Mouse (Mus musculus): ENCODE results near the gene Snx5.

Snx5 gene

DNA sequence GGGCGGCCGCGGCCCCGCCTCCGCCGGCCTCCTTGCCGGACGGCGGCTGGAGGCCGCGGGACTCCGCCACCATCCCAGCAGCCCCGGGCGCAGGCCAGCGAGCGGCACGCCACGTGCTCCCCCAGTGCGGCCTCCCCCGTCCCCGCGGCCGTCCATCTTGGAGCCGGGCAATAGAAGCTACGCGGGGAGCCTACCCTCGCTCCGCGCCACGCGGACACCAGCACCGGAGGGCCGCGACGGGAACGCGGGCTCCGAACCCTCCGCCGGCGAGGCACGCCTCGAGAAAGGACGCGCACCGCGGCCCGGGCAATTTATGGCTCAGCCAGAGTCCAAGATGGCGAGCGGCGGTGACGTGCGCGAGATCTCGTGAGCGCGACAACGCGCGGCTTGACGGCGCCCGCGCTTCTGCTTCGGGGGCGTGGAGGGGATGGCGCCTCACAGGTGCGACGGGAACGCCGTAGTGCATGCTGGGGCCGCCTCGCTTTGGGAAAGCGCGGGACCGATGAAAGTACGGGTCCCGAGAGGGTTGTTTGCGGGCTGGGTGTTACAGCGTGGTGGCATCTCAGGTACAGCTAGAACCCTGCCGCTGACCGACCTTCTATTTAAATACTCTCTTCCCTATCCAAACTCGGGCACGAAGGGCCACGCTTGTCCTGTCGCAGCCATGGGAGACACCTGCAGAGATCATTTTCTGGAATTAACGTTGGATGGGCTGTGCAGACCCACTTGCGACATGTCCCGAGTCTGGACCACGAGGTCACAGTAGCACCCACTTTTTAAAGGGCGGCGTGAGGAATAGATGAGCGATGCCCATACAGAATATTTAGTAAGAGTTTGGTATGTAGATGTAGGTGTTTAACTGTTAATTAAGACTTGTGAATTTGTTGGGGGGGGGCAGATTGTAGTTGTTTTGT, at the start of gene Snx5, which contains the start of gene Mgme1:
Gene Snx5, minus strand, starts transcription at position 400 of the 914 bp plus-strand sequence.
Gene Mgme1, plus strand, starts transcription at position 157 of the 914 bp plus-strand sequence.
- peak; percentile 96 for DNase-seq

DNA sequence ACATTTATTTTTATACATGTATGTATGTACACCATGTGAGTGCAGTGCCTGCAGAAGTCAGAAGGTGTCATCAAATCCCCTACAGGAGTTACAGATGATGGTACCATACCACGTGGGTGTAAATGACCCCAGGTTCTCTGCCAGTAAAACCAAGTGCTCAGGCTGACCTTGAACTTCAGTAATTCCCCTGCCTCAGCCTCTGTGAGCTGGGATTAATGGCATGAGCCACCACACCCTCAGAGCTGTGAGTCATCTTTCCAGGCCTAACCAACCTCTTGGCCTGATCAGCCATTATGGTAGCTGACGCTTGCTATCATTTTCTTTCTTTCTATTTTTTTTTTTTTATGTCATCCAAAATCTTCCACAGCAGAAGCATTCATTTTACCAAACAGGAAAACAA, 40.7 kb upstream of the Snx5 start:
- DNase-seq: no peak

DNA sequence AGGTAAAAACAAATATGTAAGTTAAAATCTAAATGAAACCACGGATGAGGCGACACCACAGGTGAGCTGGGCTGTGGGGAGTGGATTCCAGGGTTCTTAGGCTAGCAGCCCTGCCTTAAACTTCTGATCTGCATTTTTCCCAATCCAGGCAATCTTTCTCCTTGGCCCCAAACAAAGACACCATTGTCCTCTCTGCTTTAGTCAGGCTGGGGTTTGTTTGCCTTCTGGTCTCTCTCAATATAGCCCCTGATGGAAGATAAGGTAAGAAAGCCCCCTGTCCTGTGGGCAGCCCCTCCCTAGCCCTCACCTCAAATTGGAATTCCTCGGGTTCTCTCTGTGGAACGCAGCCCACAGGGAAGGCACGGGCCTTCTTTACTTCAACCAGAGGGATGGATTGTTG, 39.6 kb upstream of the Snx5 start:
- DNase-seq: no peak

DNA sequence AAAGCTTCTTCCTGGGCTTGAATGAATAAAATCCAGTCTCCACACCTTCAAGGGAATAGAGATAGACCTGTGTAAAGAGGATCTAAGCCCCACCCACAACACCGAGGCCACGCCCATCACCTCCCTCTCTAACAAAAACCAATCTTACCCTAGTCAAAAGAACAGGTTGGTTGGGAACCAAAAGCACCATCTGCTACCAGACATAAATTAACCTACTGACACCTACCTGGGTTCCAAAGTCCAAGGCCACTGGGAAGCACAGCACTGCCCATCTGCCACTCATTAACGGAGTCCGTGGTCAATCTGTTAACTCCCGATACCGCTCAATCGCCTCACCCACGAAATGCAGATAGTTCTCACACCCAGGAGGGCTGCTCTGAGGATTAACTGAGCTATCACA, 37.9 kb upstream of the Snx5 start:
- DNase-seq: peak; percentile 58

DNA sequence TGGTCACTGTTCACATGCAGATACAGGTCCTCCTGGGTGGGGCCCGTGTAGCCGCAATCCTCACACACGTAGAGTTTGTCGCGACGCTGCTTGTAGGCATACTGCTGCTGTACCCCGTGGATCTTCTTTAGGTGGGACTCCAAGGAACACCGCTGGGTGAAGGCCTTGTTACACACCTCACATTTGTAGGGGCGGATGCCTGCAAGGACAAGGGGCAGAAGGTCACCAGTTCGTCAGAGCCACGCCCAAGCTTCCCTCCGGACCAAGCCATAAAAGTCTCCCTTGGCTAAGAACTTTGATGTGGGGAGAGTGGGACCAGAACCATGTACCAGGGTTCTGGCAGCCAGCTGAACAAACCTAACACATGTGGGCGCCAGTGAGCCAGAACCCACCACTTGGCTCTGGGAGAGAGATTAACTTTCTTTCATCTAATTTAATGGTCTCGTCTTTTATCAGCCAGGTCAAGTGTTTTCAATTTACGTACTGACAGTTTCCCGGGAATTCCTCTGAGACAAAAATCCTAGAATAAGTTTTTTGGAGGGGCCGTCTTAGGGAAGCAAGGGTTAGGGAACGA, 35.1 kb upstream of the Snx5 start:
- peak; percentile 32 for DNase-seq

DNA sequence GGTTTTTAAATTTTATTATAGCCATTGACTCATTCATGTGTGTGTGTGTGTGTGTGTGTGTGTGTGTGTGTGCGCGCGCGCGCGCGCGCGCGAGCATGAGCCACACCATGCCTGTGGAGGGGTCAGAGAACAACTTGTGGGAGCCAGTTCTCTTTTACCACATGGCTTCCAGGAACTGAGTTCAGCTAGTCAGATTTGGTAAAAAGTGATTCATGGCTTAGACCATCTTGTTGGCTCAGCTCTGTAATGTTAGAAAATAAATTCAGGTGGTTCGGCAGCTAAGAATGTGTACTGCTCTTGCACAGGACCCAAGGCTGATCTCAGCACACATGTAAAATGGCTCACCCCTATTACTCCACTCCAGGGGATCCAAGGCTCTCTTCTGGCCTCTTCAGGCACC, 30.4 kb upstream of the Snx5 start:
- DNase-seq: no peak

DNA sequence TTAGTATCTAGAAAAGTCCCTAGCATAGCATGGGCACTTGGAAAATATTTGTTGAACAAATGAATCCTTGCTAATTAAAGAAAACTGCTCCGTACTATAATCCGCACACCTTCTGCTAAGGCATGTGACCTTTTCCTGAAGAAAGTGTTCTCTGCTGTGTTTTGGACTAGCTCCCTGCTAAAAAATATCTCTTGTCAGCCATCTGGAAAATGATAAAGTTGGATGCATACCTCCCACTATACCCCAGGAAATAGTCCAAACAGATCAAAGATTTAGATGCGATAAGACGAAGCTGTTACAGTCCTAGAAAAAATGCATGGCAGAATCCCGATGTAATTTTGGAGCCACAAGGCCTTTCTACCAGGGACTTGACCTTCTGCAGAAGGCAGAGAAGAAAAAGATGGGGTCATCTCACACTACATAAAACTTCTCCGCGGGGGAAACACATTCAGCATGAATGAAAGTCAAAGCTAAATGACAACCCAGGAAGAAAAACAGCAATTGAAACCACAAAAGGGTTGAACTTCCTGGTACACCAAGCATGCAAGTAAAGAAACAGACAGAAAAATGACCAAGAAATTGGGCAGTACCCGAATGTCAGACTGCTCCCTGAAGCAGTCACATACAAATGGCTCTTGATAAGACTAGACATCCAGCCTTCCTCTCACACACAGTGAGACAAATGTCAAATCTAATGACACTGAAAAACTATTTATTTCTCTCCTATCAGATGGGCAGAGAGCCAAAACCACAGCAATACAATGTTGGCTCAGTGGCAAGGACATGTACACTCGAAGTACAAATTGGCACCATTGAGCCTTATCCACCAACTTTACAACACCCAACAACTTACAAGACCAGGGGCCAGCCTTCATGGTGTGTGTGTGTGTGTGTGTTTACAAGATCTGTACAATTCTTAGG, 29.3 kb upstream of the Snx5 start:
- no peak for DNase-seq

DNA sequence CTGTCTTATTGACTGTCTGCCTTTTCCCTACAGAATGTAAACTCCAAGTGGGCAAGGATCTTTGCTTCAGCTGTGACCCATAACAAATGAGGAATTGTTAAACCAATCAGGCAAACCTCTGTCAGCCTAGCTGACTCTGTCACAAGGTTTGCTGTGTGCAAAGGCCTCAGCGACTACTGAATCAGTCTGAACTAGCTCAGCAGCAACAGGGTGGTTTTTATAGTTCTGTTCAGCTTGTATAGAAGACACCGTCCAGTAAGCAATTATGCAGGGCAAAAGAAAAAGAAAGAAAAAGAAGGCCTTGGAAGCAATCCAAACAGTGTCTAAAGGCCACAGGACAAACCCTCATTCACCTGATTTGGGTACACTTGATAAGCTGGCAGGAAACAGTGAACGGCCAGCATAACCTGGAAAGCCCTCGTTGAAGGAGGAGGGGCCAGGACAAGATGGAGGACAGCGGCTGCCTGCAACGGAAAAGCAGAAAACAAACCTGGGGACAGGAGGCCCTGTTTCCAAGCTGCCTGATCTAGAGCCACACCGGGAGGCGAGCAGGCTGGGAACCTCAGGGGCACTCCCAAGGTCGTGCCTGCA, 24.5 kb upstream of the Snx5 start:
- DNase-seq: no peak

DNA sequence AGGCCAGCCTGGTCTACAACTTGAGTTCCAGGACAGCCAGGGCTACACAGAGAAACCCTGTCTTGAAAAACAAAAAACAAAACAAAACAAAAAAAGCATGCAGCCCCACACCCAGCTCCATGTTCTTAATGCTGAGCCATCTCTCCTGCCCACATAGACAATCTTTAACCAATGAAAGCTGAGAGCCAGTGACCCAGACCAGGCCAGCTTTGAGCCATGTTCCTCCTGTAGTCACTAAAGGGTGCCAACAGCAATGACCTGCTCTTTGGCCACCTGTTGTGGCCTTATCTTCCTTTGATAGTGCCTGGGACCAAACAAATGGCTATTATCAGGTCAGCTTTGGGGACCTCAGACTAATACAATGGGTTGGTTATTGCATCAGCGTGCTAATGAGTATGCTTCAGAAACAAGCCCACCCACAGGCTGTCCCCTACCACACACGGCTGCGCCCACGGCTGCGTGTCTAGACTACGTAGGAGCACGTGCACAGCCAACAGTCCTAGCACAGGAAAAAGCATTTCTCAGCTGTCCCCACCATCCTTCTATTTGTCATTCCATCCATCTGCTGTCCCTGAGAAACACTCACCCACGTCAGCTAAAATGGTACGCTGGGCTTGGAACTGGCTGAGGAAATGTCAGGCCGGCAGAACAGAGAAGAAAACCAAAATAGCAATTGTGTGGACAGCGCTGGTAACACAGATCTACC, 21.0 kb upstream of the Snx5 start:
- DNase-seq: no peak

DNA sequence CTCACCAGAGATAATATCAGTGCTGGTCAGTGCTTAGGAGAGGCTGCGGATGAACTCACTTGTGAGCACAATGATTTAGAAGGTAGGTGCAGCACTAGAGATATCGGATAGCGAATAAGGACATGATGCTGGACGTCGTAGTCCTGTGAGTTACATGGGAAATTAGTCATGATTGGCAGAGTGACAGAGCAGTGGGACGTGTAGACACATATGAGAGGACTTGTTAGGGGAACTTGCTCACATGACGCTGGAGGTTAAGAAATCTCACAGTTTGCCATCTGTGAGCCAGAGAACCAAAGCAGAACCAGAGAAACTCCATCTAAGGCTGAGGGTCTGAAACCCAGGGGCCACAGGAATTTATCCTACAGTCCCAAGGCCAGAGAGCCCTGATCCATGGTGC, 19.6 kb upstream of the Snx5 start:
- no peak for DNase-seq

DNA sequence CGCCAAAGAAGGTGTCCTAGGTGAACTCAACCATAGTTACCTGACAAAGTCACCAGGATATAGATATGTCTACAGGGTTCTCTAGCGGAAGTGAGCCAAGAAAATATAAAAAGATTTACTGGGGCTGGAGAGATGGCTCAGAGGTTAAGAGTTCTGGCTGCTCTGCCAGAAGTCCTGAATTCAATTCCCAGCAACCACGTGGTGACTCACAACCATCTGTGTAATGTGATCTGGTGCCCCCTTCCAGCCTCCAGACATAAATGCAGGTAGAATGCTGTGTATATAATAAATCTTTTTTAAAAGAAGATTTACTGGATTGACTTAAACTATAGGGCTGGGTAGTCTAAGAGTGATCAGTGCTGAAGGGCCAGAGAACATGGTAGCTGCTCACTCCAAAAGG, 10.7 kb upstream of the Snx5 start:
- no peak for DNase-seq

DNA sequence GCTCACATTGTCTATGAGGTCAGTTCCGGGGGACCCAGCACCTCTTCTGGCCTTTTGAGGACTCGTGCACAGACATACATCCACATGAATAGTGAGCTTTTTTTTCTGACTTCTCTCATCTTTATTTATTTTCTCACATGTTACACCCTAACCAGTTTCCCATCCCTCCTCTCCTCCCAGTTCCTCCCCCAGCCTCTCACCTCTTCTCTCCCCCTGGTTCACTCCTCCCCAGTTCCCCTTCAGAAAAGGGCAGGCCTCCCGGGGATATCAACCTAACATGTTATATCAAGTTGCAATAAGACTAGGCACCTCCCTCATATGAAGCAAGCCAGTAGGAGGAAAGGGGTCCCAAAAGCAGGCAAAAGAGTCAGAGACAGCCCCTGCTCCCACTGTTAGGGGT, 9.9 kb upstream of the Snx5 start:
- no peak for DNase-seq

DNA sequence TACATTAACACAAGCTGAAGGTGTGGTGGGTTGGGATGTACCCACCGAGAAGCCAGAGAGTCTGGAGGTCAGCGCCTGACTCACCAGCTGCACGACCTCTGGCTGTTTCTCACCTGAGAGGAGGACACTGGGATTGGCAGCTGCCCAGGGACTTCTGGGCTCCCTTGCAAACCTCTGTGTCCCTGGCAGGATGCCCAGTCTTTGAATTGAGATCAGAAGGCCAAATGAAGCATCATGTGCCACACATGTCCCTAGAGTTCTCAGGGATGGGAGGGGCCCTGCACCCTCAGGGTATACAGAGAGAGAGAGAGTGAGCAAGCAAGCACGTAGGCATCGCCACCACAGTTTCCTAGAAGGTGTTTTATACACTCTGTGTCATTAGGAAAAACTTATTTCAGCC, 9.0 kb upstream of the Snx5 start:
- peak; percentile 87 for DNase-seq

DNA sequence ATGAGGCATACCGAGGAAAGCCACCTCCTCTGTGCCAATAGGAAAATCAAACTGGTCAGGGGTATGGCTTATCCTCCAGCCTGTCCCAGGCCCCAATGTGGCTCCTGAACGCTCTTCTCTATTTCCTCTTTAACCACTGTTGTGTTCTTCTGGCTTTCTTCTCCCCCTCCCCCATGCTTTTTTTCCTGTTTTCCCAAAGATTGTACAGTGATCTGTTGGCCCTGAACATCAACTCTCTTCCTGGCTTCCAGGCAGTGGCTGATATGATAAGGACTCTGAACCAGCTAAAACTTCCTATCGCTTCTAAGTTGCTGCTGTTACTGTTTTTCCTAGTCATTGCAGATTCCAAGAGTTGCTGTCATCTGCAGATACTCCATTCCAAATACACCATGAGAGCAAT, 6.2 kb upstream of the Snx5 start:
- no peak for DNase-seq

DNA sequence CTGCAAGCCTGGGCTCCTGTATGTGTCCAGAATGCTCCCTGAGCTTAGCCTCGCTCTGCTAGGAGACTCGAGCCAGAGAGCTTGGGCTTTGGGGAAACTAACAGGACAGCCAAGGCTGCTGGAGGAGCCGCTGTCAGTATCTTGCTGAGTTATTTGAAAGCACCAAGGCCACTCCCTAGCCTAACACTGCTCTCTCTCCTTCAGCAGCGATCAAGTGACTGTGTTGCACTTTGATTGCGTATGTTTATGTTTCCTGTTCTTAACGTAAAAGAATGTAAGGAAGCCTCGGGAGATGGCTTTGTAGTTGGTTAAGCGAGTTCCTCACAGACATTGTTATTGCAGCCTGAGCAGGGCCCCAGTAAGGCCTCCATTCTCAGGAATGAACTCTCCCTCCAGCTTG, 4.0 kb upstream of the Snx5 start:
- no peak for DNase-seq

DNA sequence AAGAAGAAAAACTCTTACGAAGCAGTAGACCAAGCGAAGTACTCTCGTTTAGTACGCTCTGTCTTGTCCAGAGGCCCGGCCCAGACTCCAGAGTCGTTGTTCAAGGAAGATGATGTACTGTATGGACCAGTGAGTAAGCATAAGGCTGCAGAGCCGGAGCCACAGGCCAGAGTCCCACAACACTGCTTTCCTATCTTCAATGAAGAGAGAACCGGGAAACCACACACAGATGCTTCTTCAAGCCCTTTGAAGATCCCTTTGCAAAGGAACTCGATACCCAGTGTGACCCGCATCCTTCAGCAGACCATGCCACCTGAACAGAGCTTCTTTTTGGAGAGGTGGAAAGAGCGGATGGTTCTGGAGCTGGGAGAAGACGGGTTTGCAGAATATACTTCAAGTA, 1.4 kb upstream of the Snx5 start:
- DNase-seq: no peak

DNA sequence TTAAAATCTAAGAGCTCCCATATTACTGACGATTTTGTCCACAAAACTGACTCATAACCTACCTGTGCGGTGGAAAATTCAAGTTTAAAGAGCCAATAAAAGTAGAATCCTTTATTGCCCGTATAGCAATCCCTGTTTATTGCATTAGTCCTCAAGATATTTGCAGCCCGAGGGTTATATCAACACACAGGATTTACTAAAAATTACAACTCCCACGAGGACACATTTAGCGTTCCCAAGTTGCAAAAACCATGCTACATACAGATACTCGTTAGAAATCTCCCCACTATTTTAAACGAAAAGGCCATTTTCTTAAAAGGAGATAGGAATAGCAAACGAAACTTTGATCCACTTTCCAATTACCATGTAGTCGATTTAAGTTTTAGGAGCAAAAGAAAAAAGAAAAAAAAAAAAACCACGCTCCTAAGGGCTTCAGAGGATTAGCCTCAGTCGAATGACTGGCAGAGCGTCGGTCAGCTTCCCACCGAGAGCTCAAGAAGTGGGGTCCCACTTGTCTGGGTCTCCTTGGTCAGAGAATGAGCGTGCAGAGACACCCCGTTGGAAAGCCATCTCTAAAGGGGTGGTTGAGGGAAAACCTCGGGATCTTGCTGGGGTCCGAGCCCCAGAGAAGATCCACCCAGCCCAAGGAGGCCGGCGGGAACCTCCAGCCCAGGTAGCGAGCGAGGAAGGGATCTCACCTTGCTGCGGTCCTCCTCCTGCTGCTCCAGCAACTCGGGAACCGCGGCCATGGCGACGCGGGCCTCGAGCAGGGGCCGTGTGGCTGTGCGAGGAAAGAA, 829 bp downstream of the Snx5 start:
- DNase-seq: no peak

DNA sequence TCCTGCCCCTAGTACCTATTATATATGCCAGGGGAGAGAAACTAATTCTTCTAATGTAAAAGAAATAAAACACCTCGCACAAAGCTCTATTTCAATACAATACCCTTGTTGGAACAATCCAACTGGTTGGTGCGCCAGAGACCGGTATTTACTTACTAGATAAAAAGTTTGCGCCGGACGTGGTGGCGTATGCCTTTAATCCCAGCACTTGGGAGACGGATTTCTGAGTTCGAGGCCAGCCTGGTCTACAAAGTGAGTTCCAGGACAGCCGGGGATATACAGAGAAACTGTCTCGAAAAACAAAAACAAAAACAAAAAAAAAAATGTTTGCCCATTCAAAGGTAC, 1.4 kb downstream of the Snx5 start:
- no peak for DNase-seq

DNA sequence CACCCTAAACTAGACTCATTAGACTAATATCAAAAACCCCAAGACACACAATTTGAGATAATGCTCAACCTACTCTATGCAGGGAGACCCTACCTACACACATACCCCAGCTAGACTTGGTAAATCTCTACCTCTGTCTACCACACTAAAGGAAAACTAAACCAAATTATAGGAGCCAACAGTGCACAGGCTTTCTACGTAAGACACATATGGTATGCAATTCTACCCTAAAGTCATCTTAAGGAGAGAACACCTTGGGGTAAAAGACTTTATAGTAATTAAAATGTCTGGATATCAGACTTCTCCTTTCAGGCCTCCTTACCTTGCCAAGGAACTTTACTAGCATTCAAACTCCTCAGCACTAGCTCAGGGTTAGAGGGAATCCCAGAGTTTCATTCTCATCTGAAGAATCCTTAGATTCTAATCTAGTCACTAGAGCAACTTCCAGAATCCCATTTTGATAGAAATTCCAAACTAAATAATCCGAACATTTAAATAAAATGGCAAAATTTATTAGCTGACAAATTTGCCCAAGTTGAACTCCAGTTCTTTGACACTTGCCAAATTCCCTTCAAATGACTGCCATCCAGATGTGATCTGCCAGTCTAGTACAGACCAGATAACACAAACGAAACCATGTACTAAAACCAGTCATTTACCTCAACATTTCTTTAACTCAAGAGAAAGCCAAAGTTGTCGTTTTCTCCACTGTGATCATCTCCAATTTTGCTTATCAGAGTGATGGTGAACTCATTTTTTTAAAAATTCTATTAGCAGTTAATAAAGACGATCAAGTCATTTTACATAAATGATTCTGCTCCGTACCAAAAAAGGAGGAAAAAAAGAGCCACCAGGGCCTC, 2.0 kb downstream of the Snx5 start:
- DNase-seq: no peak

DNA sequence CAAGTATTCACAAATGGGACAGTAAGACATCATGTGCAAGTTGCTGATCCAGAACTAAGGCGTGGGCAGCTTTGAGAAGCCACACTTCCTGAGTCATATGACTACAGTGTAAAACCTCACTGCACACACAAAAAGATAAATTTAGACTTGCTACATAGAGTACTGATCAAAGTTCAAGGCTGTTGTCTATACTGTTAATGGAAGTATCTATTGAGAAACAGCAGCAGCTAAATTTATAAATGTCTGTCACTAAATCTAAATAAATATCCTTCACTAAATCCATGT, 3.0 kb downstream of the Snx5 start:
- no peak for DNase-seq

Measured in kidney, postnatal 10 days (tissue).